In genomic region chr2:112501209-112501608, GRCm38 (mm10) we compare ENCODE assay signal across 9 mouse cellular contexts. TPM values are rescaled to one million over a fixed set of nuclear protein-coding genes. Genes with fewer than 3 reads are reported as not detected.
A peak's percentile ranks its signal among the peaks of the same experiment; 100 is the strongest.
DNase-seq lines count a peak whose midpoint lies in the region; ATAC-seq and TF ChIP-seq lines count a peak whose summit lies in the region.
"Had no signal": no experiment of that assay in that cellular context is flagged by ENCODE, and none has a peak within 500 bp of the region (broad histone marks: within the 10 kb centered on the region; RNA-seq: fewer than 3 reads in every experiment).

No protein-coding gene starts in this region.

- WGBS in heart, embryonic 11.5 days (ENCODE audit: insufficient replicate concordance), result 8% methylated on average over 6 of the region's 6 CpGs
- 0% methylated on average over 6 of the region's 6 CpGs for WGBS in kidney, embryonic 15.5 days
- 14% methylated on average over 6 of the region's 6 CpGs for WGBS in liver, adult 2 months

- H3K9me3 ChIP-seq in heart, embryonic 11.5 days (replicated peaks; ENCODE audit: control insufficient read depth, low read length), result no peaks in the 10 kb centered on the region
- no peaks in the 10 kb centered on the region for H3K9me3 ChIP-seq in kidney, embryonic 15.5 days (replicated peaks)

- peak; percentile 71 for TF ChIP-seq CTCF in brain, embryonic 14.5 days (IDR thresholded peaks at IDR 0.05; ENCODE audit: borderline replicate concordance, extremely low read depth, insufficient read depth, insufficient read length)
- TF ChIP-seq CTCF in liver, adult 2 months (IDR thresholded peaks at IDR 0.05; ENCODE audit: low read depth, low read length), result peak; percentile 71

- DNase-seq in CD4-positive, CD25-positive, alpha-beta regulatory T cell, adult 2 months (ENCODE audit: low read depth, low spot score), result peak; percentile 90
- DNase-seq in brain, embryonic 14.5 days (ENCODE audit: low read depth), result peak; percentile 90
- DNase-seq in liver, adult 2 months (ENCODE audit: extremely low read depth, low read depth, low spot score), result peak; percentile 42
- peak; percentile 55 to 62 for DNase-seq in natural killer cell, adult 2 months (ENCODE audit: low spot score in 2 of 2)
- peak; percentile 64 for DNase-seq in splenic B cell, adult 2 months (ENCODE audit: low read depth, low spot score)

- H3K9ac ChIP-seq in heart, embryonic 11.5 days (ENCODE audit: low read depth, low read length), result 0 out of 2 replicates have a peak overlapping the region, but pooled peaks have one; percentile 29
- no peak overlapping the region for H3K9ac ChIP-seq in kidney, embryonic 15.5 days
- H3K9ac ChIP-seq in liver, adult 2 months (ENCODE audit: low read depth, low read length), result no peak overlapping the region

- peaks cover 9% of the 10 kb centered on the region; the same call in 1 of the 2 replicates for H3K79me2 ChIP-seq in liver, adult 2 months (ENCODE audit: control insufficient read depth, insufficient read depth, low read length)

- H3K4me1 ChIP-seq in heart, embryonic 11.5 days (ENCODE audit: control insufficient read depth, insufficient read depth, low read length), result peaks cover 4% of the 10 kb centered on the region; the same call in 1 of the 2 replicates
- 0 out of 2 replicates have a peak, but pooled peaks cover 3% of the 10 kb centered on the region for H3K4me1 ChIP-seq in kidney, embryonic 15.5 days
- no peaks in the 10 kb centered on the region for H3K4me1 ChIP-seq in liver, adult 2 months (ENCODE audit: control insufficient read depth, insufficient read depth, low read length)

- no peaks in the 10 kb centered on the region for H3K27me3 ChIP-seq in heart, embryonic 11.5 days (ENCODE audit: control insufficient read depth, insufficient read depth, low read length)
- H3K27me3 ChIP-seq in kidney, embryonic 15.5 days, result no peaks in the 10 kb centered on the region
- H3K27me3 ChIP-seq in liver, adult 2 months (ENCODE audit: control insufficient read depth, insufficient read depth, low read length), result no peaks in the 10 kb centered on the region
- no peaks in the 10 kb centered on the region for H3K27me3 ChIP-seq in splenic B cell, adult 2 months (ENCODE audit: control insufficient read depth, insufficient read depth, low read length, poor library complexity, severe bottlenecking)

- no peak for TF ChIP-seq POLR2A in brain, embryonic 14.5 days (IDR thresholded peaks at IDR 0.05; ENCODE audit: borderline replicate concordance, extremely low read depth, insufficient read depth, insufficient read length, poor library complexity, severe bottlenecking)
- no peak for TF ChIP-seq POLR2A in liver, adult 2 months (IDR thresholded peaks at IDR 0.05; ENCODE audit: extremely low read depth, insufficient read depth, low read length)

- no peak overlapping the region for H3K4me3 ChIP-seq in heart, embryonic 11.5 days (ENCODE audit: low read depth, low read length)
- H3K4me3 ChIP-seq in kidney, embryonic 15.5 days (replicated peaks), result no peak overlapping the region
- H3K4me3 ChIP-seq in liver, adult 2 months (ENCODE audit: insufficient read depth, low read depth, low read length), result no peak overlapping the region
- H3K4me3 ChIP-seq: erythroblast, embryonic 14.5 days had no signal

- no peak overlapping the region; the same call in 1 of the 2 replicates for H3K4me2 ChIP-seq in heart, embryonic 11.5 days
- no peak overlapping the region for H3K4me2 ChIP-seq in kidney, embryonic 15.5 days

- no peaks in the 10 kb centered on the region for H3K36me3 ChIP-seq in heart, embryonic 11.5 days (ENCODE audit: control insufficient read depth, insufficient read depth, low read length)
- no peaks in the 10 kb centered on the region for H3K36me3 ChIP-seq in kidney, embryonic 15.5 days
- no peaks in the 10 kb centered on the region for H3K36me3 ChIP-seq in liver, adult 2 months (ENCODE audit: control insufficient read depth, insufficient read depth, low read length)
- no peaks in the 10 kb centered on the region for H3K36me3 ChIP-seq in splenic B cell, adult 2 months (ENCODE audit: control insufficient read depth, insufficient read depth, low read length, poor library complexity, severe bottlenecking)

- no peak overlapping the region for H3K27ac ChIP-seq in heart, embryonic 11.5 days (ENCODE audit: low read depth, low read length)
- H3K27ac ChIP-seq in kidney, embryonic 15.5 days, result no peak overlapping the region
- no peak overlapping the region for H3K27ac ChIP-seq in liver, adult 2 months (replicated peaks; ENCODE audit: insufficient read depth, low read depth, low read length)

- ATAC-seq in erythroblast, adult 5-6 weeks (replicated peaks; ENCODE audit: low FRiP score, poor library complexity, severe bottlenecking), result peak; percentile 73
- ATAC-seq in heart, embryonic 11.5 days (replicated peaks; ENCODE audit: insufficient number of reproducible peaks, low FRiP score, low TSS enrichment), result peak; percentile 78
- ATAC-seq in kidney, embryonic 15.5 days (replicated peaks; ENCODE audit: low FRiP score), result peak; percentile 92

RNA-seq across cellular contexts. Expression of gene Aven, which starts 8.4 kb away (rescaled TPM):
- polyA plus RNA-seq in brain, embryonic 14.5 days (2012; rRNA removed), result 6.5 and 7.2 TPM in 2 replicates
- total RNA-seq in erythroblast, adult 5-6 weeks (2015; ENCODE audit: low replicate concordance), result 1.0 and 5.6 TPM in 2 replicates
- total RNA-seq in erythroblast, adult 5-6 weeks (2017; ENCODE audit: low replicate concordance), result 4.9 and 6.3 TPM in 2 replicates
- polyA plus RNA-seq in heart, embryonic 11.5 days (2014; fragmentation: Nextera tagmentation; extraction: Ambion mirVana), result 7.6 and 8.0 TPM in 2 replicates
- 7.2 and 9.3 TPM in 2 replicates for polyA plus RNA-seq in kidney, embryonic 15.5 days (2015; fragmentation: Nextera tagmentation; extraction: Ambion mirVana)
- total RNA-seq in liver, adult 2 months (2014; rRNA removed), result 8.9 and 16.2 TPM in 2 replicates
- 4.5 and 4.6 TPM in 2 replicates for polyA plus RNA-seq in liver, adult 2 months (2012; rRNA removed)

RNA-seq across cellular contexts. Expression of gene Chrm5, which starts 20.6 kb away (rescaled TPM):
- 0.21 and 0.63 TPM in 2 replicates for polyA plus RNA-seq in brain, embryonic 14.5 days (2012; rRNA removed)
- not detected in 2 replicates for total RNA-seq in erythroblast, adult 5-6 weeks (2015; ENCODE audit: low replicate concordance)
- total RNA-seq in erythroblast, adult 5-6 weeks (2017; ENCODE audit: low replicate concordance), result not detected in 2 replicates
- not detected in 2 replicates for polyA plus RNA-seq in heart, embryonic 11.5 days (2014; fragmentation: Nextera tagmentation; extraction: Ambion mirVana)
- polyA plus RNA-seq in kidney, embryonic 15.5 days (2015; fragmentation: Nextera tagmentation; extraction: Ambion mirVana), result 0.17 and 0.22 TPM in 2 replicates
- not detected in 2 replicates for total RNA-seq in liver, adult 2 months (2014; rRNA removed)
- polyA plus RNA-seq in liver, adult 2 months (2012; rRNA removed), result not detected in 2 replicates
- polyA plus RNA-seq: erythroblast, embryonic 14.5 days had no signal

RNA-seq across cellular contexts. Expression of gene Emc7, which starts 46.4 kb away (rescaled TPM):
- 10.0 and 10.2 TPM in 2 replicates for polyA plus RNA-seq in brain, embryonic 14.5 days (2012; rRNA removed)
- total RNA-seq in erythroblast, adult 5-6 weeks (2015; ENCODE audit: low replicate concordance), result 2.9 and 4.2 TPM in 2 replicates
- total RNA-seq in erythroblast, adult 5-6 weeks (2017; ENCODE audit: low replicate concordance), result 2.8 and 4.0 TPM in 2 replicates
- polyA plus RNA-seq in heart, embryonic 11.5 days (2014; fragmentation: Nextera tagmentation; extraction: Ambion mirVana), result 15.9 and 17.8 TPM in 2 replicates
- polyA plus RNA-seq in kidney, embryonic 15.5 days (2015; fragmentation: Nextera tagmentation; extraction: Ambion mirVana), result 19.3 and 20.0 TPM in 2 replicates
- total RNA-seq in liver, adult 2 months (2014; rRNA removed), result 19.9 and 21.9 TPM in 2 replicates
- polyA plus RNA-seq in liver, adult 2 months (2012; rRNA removed), result 8.0 and 9.6 TPM in 2 replicates
